Mouse (Mus musculus) c-Kit-positive CD71-positive TER-119-negative erythroid progenitor cells, embryonic 14.5 days (primary cell): ENCODE results near the gene Sult6b2.
A peak's percentile ranks its signal among the peaks of the same experiment; 100 is the strongest.

Experiments
- DNase-seq: peaks from one replicate; pipeline ENCODE4 v3.0.0-alpha.2; 2013; ENCODE audit warnings: low read depth

Gene Sult6b2

GRCm38 (mm10) chr6:142804402-142804801, at the start of gene Sult6b2:
TSS of gene Sult6b2 (minus strand) at chr6:142804502.
- no peak for DNase-seq

DNA sequence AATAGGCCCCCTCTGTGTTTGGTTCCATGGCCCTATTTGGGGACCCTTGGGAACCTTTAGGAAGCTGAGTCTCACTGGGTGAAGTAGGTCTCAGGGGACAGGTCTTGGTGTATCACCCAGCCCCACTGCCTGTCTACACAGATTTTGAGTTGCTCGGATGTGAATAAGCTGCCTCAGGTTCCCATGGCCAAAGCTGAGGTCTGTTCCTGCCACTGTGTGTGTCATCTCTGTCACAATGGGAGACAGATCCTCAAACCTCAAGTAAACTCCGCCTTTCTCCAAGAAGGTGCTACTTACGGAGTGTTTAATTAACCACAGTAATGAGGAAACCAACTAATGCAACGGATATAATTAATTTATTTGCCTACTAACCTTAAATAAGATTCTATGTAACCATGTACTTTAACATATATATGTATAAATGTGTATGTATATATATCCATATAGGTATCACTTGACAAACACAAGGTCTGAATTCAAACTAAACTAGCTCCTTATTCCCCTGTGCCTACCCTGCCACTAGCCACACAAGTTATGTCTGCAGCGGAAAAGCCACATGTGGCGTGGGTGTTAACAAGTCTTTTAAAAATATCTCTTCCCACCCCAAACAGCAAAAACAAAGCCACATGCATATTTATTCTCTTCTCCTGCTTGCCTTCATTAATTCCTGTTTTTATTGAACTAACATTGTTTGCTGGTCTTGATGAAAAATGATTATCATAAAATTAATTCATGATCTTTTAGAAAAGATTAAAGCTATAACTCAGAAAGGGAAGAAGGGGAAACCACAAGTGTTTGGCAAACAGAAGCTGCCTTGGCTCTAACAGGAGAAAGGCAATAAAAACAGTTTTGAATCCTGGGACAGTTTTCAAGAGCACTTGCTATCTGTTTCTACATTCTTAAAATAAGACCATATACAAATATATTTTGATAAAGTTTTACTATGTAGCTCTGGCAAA, 48.4 kb upstream of the Sult6b2 start:
- no peak for DNase-seq

DNA sequence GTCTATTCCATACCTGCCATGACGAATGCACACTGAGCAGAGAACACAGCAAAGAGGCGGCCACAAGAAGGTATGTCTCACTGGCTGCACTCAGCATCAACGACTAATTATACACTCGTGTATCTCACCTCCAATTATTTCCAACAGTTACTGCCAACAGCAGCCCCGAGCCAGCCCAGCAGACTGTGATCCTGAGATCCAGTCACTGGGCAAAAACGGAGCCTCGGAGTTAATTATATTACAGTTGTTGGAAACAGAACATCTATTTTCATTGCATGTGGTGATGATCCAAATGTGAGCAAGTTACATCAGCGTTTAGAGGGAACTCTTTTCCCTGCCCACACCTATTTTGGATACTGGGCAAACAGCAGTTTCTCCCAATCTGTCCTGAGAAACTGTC, 46.1 kb upstream of the Sult6b2 start:
- DNase-seq, result no peak

DNA sequence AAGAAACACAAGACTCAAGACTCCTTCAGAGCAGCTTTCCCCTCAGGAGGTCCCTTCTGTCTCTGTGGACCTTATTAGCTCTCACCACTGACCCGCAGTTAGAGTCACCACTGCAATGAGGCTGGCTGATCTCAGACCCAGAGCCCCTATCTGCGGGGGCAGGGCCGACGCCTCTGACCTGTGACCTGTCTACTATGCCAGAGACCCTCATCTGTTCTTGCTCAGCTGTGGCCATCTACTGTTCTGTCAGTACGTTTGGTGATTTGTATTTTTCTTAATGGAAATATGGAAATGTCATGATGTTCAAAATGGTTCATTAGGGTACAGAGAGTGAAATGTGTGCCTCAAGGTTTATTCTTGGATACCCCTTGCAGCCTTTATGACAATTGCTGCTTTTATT, 45.0 kb upstream of the Sult6b2 start:
- no peak for DNase-seq

DNA sequence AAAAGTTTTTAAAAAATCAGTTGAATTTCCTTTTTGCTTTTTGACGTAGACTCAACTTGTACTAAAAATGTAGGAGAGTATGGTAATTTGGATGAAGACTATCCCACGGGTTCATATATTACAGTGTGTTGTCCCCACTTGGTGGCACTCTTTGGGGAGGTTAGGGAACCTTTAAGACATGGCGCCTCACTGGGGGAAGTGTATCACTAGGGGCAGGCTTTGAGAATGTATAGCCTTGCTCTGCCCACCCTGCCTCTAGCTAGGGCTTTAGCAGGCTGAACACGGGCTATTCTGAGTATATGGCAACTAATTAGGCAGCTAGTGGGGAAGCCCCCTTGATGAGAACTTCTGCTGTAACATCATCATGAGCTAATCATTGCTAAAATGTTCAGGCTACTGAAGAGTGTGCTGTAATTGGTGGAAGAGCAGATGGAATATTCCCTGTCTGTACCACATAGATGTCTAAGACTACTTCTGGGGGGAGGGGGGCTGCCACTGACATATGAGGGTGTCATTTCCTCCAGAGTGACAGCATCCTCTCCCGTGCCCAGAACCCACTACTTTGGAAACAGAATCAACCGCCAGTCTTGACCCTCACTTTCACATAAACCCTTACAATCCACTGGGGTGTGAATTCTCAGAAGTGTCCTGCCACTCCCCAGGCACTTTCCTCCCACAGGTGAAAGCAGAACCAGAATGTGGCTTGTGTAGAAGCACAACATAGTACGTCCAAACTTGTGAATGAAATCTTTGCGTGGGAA, 43.8 kb upstream of the Sult6b2 start:
- no peak for DNase-seq

GRCm38 (mm10) chr6:142846855-142847254, 42.6 kb upstream of the Sult6b2 start:
- DNase-seq, result no peak

DNA sequence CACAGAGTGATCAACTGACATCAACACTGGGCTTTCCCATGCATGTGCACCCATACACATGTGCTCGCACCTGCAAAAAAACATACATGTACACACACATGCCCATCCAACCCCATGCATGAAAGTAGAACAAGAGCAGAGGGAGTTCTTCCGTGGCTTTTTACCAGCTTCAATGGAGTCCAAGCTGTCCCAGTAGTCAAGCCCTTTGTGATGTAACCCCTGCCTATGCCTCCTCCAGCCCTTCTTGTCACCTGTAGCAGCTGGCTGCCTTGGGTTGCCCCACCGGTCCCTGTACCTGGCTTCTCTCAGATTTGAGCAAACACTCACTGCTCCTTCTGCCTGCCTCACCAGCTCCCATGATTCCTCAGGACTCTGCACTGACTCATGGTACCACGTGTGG, 40.8 kb upstream of the Sult6b2 start:
- DNase-seq, result no peak

GRCm38 (mm10) chr6:142844061-142844460, 39.8 kb upstream of the Sult6b2 start:
- no peak for DNase-seq

- DNase-seq, result no peak
These were observed 34.2 kb upstream of the Sult6b2 start for GRCm38 (mm10) chr6:142838501-142838900.

GRCm38 (mm10) chr6:142837326-142837725, 33.0 kb upstream of the Sult6b2 start:
- DNase-seq, result no peak

GRCm38 (mm10) chr6:142835726-142836125, 31.4 kb upstream of the Sult6b2 start:
- no peak for DNase-seq

- no peak for DNase-seq
These were observed 30.6 kb upstream of the Sult6b2 start for GRCm38 (mm10) chr6:142834911-142835310.

DNA sequence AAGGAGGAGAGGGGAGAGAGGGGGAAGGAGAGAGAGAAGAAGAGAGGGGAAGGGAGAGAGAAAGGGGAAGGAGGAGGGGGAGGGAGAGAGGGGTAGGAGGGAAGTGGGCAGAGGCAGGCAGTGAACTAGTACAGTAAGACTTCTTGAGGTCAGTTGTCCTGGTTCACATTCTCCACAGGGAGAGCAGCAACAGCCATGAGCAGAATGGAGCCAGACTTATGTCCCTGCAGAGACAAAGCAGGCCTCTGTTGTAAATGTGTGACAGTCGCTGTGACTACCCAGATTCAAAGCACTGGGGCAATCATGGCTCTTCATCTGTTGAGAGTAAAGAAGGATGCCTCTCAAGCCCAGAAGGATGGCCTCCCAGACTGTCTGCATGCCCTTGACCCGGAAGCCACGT, 27.4 kb upstream of the Sult6b2 start:
- DNase-seq, result no peak

DNA sequence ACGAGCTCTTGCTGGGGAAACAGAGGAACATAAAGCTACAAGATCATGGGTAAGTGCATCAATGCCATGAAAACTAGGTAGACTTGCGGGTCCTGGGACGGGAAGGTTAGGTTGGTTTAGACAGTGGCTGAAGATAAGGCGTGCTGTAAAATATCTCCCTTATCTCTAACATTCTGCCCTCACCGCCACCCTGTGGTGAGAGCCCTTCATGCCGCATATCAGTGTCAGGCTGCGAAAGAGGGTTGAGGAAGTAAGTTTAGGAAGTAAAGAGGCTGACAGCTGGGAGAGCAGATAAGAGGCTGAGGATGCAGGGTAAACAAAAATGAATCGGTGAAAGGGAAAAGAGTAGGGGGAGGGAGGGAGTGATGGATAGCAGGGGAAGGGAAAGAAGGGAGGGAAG, 26.9 kb upstream of the Sult6b2 start:
- DNase-seq, result peak; percentile 48

- DNase-seq, result no peak
These were observed 25.9 kb upstream of the Sult6b2 start for GRCm38 (mm10) chr6:142830221-142830620.

- no peak for DNase-seq
These were observed 21.1 kb upstream of the Sult6b2 start for GRCm38 (mm10) chr6:142825449-142825848.

GRCm38 (mm10) chr6:142823008-142823787, 18.9 kb upstream of the Sult6b2 start:
- DNase-seq, result no peak

DNA sequence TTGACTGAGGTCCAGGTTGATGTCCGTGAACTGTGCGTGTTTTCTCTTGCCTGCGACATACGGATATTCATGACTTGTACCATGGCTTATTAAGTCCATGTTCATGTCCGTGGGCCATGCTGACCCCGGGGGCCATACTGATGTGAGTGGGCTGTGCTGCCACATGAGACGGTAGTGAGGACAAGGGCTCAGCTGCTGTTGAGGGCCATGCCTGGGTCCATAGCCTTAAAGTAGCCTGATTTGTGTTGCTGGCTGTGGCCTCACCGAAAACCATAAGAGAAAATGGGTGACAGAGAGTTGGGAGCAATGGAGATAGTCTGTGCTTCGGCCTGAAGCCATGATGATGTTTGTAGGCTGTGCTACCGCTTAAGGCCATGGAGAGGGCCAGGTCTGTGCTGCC, 14.0 kb upstream of the Sult6b2 start:
- no peak for DNase-seq

GRCm38 (mm10) chr6:142815513-142815912, 11.2 kb upstream of the Sult6b2 start:
- no peak for DNase-seq

DNA sequence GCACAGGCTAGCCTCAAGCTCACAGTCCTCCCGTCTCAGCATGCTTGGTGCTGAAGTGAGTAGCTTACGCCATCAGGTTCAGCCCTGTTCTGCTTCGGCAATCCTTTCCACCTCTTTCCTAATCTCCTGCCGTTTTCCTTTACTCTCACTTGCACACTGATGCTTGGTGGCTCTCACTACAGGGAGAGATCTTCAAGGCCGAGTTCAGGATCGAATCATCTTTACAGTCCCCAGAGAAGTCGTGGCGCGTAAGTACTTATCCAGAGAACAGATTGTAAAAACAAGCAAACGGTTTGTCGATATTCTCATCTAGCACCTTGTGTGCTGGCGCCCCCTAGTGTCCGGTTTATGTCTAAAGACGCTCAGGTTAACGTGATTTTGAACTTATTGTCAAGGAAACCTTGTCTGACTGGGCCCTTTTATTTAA, 10.2 kb upstream of the Sult6b2 start:
- DNase-seq, result peak; percentile 70

DNA sequence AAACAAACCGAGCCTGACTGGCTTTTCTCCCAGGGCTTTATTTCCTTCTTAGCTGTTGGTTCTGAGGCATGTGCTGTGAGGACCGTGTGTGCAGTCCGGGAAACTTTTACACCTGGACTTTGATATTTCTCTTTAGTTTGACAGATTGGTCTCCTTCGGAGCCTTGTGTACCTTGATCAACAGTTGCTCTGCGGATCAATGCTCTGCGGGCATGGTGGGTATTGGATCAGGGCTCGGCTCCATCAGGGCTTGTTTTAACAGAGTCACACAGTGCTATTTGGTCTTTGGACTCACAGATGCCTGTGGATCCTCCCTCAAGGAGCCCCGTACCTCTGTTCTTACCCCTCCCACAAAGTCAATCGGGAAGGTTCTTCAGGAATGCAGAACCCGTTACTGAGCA, 9.7 kb upstream of the Sult6b2 start:
- DNase-seq, result no peak

GRCm38 (mm10) chr6:142812969-142813368, 8.7 kb upstream of the Sult6b2 start:
- DNase-seq, result no peak
